Mouse (Mus musculus) spleen, adult 2 months (tissue): Measurements from ENCODE around the gene Casp9.

Experiments used
- CTCF ChIP-seq: fragments of 200-500 bp; IDR thresholded peaks from 2 replicates; pipeline ENCODE4 v1.5.1; 2011; ENCODE audit warnings: mild to moderate bottlenecking, inconsistent platforms; ENCODE audit not compliant: insufficient read depth, insufficient read length, insufficient replicate concordance; ENCODE audit errors: extremely low read depth
- POLR2A ChIP-seq: fragments of 200-500 bp; IDR thresholded peaks from 2 replicates; pipeline ENCODE4 v1.6.1; 2011; ENCODE audit warnings: low read depth, low read length, inconsistent platforms

DNA sequence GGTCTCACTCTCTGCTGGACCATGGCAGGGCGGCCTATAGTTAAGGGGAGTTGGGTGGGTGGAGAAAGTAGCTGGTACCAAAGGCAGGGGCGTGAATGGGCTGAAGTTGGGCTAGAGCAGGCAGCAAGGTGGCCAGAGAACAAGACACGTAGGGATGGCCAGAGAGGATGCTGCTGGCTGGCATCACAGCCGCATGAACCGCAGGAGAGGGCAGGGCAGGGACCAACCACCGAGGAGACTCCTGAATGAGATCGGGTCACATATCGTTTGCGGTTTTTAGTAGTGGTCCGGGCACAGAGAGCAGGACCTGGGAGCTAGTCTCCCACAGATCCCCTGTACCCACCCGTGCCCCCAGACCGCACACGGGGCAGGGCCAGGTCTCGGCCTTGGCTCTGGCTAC, 65.9 kb downstream of the Casp9 start:
- TF ChIP-seq CTCF (no peak), POLR2A (no peak)
